Mouse (Mus musculus) stomach, postnatal 0 days (tissue): ENCODE measurements at regions not wholly inside any gene's neighbourhood (a gene's known extent, or its start where the extent isn't known, plus 50 kb on each side); places are given as distances from the start of the nearest gene placed in this dataset.

Experiments
- CTCF ChIP-seq: IDR thresholded peaks from 2 replicates; pipeline ENCODE4 v1.5.1; 2016; ENCODE audit warnings: antibody characterized with exemption, low read depth, mild to moderate bottlenecking, moderate library complexity
- EP300 ChIP-seq: optimal IDR thresholded peaks from 2 replicates; pipeline ENCODE3; 2016; ENCODE audit warnings: antibody characterized with exemption

GRCm38 (mm10) chr15:24267360-24267759, 1146.2 kb downstream of the Basp1 start:
- no peak for TF ChIP-seq CTCF
- no peak for TF ChIP-seq EP300
